Mouse (Mus musculus): Measurements from ENCODE around the gene Clec2e.
"Not testable (repeated sequence)": the region's sequence is repeated elsewhere in the genome, so short reads cannot be mapped to it uniquely, and the experiment has no call there.

Clec2e gene

DNA sequence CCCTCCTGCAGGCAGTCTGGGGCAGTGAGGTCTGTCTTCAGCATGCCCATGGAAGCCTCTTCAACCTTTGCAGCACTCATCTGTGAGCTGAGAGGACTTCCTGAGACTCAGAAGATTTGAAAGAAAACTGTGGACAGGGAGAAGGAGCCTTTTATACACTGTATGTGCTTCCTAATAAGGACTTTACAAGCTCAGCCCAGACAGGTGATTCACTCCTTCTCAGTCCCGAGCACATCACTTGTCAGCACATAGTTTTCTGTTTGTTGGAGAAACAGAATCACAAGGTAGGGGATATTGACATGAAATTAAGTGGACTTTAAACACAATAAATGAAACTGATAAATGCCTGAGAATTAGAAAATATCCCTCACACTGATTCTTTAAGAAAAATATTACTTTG is at the start of gene Clec2e:
Gene Clec2e, minus strand, starts transcription at position 120 of the 400 bp plus-strand sequence.
- DNase-seq (ENCODE audit: low read depth) = not testable (repeated sequence)

DNA sequence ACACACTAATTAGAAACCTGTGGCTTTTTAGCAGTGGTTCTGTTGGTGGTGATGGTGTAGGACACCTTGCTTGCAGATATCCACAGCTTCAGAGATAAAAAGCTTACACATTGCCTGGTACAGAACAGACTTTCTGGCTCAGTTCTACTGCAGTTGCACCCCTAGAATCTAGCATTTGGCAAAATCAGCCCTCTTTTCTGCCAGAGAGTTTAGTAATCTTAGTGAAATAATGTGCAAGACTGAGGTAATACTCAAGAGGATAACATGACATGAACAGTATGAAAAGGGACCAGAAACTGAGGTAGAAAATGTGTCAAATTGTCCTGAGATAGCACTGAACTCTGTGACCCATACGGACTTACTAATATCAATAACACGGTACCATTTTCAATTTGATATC is 46.1 kb upstream of the Clec2e start:
- DNase-seq (ENCODE audit: low read depth) = no peak

DNA sequence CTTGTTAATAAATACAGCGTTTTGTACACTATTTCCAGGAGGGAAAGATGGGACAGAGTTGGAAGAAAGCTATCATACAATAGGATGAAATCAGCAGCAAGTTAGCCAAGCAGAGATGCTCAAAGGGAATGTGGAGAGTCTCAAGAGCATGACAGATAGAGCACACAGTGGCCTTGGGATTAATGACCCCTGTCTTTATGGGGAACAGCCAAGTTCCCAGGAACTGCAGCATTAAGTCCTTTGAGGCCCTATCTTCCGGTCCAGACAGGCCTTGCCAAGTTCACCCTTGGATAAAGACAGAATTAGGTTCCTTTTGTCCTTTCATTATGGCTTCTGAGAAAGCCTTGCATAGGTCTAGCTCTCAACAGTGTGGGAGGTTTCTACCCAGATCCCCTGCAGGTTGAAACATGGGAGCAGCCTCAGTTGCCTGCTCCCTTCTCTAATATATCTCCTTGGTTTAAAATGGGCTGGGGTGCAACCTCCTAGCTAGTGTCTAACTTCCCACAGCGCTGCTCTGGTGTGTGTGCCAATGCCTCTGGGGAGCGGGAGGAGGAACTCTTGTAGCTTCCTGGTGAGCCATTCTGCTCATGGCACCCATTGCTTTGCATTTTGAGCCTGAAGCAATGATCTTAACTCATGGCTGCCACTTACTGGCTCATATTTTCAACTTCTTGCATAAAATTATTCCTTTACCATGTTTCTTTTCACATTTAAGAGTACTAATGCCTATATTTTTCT is 32.1 kb upstream of the Clec2e start:
- no peak for DNase-seq (ENCODE audit: low read depth)

DNA sequence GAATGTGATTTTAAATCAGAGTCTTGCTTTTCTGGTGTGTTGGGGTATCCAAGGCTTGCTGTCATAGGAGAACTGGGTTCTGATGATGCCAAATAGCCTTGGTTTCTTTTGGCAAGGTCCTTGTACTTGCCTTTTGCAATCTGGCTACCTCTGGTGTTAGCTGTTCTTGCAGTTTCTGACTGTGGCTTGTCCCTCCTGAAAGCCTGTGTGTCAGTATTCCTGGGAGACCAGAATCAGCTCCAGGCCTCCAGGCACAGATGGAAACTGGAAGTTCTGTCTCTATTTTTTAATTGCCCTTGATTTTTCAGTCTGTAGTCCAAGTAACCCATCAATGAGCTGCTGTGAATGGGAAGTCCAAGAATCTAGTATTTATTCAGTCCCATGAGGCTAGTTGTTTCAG is 26.1 kb upstream of the Clec2e start:
- DNase-seq (ENCODE audit: low read depth) = no peak

DNA sequence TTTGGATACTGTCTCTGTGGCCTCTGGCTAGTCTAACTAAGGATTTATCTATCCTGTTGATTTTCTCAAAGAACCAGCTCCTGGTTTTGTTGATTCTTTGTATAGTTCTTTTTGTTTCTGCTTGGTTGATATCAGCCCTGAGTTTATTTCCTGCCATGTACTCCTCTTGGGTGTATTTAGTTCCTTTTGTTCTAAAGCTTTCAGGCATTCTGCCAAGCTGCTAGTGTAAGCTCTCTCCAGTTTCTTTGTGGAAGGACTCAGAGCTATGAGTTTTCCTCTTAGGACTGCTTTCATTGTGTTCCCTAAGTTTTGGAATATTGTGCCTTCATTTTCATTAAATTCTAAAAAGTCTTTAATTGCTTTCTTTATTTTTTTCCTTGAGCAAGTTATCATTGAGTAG is 23.8 kb upstream of the Clec2e start:
- DNase-seq (ENCODE audit: low read depth) = not testable (repeated sequence)

DNA sequence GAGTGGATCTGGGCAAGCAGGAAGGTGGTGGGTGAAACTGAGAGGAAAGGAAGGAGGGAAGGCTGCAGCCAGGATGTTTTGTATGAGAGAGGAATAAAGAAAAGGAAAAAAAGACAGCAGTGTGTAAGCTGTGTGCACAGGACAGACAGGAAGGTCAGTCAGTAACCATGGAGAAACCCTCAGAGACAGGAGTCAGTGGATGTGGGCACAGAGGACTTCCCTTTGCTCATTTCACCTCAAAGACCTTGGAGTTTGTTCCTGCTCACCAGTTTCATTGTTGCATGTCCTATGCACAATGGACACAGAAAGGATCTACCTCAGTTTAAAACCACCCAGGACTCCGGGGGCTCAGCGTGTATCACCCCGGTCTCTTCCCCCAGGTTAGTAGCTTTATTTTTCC is 15.5 kb upstream of the Clec2e start:
- DNase-seq (ENCODE audit: low read depth) = no peak

DNA sequence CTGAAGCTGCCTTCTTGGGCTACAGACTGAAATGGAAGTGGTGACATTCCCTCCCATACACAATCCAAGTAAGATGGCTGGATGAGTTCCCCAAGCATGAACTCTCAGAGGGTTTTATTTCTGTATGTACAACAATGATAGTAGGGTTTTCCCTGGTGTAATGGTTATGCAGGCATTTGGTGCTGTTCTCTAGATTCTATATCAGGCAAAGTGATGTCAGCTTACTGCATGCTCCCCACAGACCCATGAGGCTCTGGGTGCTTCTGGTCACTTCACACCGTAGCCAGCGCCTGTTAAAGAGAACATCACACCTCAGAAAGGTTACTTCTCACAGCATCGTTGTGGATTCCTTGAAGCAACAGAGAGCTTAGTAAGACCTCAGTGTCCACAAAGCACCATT is 13.5 kb upstream of the Clec2e start:
- DNase-seq (ENCODE audit: low read depth) = not testable (repeated sequence)

DNA sequence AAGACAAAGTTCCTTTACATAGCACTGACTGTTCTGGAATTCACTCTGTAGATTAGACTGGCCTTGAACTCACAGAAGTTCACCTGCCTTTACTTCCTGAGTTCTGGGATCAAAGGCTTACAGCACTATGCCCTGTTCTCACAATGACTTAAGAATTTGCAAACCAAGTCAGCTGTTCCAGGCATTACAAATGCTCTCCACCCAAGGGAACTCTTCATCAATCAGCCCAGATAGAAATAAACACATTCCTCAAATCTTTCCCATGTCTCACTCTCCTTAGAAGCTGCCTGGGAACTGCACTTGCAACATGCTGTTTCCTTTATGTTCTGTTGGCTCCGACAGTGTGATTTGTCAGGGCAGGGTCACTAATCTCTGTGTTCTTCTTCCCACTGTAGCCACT is 13.1 kb upstream of the Clec2e start:
- DNase-seq (ENCODE audit: low read depth) = no peak

DNA sequence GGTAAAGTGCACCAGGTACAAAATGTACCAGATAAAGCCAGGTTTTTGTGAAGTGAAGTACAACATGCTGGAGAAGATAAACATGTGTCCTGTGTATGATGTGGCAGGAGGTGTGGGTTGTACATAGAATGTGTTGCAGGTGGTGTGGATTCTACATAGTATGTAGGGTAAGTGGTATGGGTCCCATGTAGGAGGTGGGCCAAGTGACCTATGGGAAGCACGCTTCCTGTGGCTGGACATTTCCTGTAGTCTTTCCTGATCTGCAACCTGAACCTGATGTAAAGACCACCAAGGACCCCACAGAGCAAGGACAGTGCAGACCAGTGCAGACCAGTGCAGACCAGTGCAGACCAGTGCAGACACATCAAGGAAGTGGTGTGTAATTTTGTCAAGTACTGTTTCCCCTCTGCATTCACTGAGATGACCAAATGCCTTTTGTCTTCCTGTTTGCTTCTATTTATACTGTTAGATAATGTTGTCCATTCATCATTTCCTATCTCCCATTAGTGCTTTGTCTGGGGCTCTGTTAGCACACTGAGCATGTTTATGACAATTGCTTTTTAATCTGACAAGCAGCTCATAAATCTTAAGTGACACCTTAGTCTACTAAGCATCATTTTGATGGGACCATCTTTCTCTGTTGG is 12.4 kb upstream of the Clec2e start:
- DNase-seq (ENCODE audit: low read depth) = no peak

DNA sequence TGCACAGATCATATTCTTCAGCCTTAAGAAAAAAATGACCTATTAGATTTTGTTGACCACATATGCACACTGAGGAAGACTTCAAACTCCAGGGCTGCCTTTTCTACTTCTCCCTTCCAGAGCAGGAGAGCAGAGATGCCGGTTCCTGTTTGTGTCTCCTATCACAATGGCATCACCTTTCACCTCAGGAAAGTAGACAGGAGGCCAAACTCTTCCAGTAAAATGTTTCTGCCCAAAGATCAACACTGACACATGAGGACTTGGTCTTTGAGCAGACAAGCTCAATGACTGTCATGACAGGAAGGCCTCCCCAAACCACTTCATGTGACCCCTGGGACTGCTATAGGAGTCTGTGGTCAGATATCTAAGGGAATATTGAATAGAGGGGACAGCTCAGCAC is 11.8 kb upstream of the Clec2e start:
- DNase-seq (ENCODE audit: low read depth) = no peak

DNA sequence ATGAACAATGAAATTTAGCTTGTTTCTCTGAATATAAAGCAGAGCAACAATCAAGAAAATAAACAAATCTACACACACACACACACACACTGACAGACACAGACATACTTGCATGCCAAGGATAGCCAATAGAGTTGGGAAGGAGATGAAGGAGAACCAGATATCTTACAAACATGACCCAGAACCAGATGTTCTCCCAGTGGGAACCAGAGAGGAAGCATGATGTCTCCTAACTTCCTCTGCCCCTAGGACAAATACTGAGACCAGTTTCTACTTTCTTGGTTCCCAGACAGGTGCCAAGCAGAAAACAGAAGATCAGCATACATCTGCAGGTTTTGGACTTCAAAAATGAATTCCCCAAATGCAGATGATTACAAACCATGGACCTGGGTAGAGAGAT is 7.2 kb upstream of the Clec2e start:
- DNase-seq (ENCODE audit: low read depth) = no peak

DNA sequence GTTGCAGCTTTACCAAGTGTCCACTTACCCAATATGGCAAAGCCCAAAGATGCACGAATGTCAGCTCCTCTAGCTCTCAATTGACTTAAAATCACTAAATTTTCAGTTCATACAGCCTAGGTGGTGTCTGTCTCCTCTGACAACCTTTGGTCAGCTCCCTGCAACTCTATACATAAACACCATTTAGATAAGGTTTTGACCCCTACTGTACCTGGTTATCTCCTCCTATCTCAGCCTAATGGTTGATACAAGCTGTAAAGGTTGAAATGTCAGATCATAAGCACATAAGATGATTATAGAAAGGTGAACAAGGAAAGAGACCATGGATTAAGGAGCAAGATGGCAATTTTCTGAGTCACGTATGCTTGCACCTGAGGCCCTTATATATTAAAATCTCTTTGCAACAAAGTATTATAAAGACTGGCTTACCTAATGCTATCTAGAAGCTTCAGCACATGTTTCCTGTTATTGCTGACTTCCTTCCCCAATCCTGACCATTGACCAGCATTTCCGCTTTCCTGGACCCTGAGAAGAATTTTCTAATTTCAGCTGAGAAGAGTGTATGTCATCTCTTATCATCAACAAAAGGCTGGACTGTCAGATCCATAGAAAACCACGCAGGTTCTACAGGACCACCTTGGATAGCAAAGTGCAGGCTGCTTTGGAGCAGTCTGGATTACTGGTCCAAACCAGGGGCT is 2.3 kb upstream of the Clec2e start:
- DNase-seq (ENCODE audit: low read depth) = no peak

DNA sequence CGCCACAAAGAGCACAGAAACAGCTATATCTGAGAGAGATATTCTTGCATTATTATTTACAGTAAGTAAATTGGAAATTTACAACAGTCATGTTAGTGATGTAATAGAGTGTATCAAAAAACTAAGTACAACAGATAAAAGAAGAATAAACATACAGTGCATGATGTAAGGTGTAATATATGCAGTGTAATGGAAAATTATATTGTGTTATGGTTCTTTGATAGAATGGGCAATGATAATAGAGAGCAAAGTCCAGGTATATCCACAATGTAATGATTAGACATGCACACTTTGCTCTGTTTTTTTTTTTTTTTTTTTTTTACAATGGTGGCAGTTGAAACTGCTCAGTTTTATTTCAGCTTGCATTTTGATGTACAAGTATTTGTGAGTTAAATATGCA is 891 bp upstream of the Clec2e start:
- no peak for DNase-seq (ENCODE audit: low read depth)

DNA sequence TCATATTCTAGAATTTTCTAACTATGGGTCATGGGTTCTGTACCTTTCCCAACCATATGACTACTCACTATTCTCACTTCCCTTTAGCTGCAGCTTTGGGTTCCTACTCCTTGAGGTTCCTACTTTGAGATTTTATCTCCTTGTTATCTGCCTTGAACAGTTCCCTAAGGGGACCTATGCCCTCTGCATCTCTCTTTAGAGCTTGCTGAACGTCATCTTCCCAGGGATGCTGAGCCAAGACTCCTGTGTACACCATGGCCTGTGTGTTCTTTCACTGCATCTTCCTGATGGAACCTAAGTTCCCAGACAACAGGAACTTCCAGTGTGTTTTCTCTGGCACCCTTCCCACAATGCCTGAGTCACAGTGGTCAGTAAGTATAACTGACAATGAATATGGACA is 2.8 kb downstream of the Clec2e start:
- no peak for DNase-seq (ENCODE audit: low read depth)

DNA sequence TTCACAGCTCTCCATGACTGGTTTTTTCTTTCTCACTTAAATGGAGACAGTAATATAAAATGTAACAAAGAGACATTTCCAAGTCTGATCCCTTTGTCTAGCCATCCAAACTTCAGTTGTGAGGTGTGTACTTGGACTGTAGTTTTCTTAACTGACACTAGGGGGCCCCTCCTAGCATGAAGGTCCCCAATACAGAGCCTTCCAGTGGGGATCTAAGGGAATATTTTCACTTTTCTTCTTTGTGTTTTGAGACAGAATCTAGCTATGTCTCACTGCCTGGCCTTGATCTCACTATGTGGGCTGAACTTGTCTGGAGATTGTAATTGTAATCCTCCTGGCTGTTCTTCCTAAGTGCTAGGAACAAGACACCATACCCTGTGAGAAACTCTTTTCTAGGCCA is 5.5 kb downstream of the Clec2e start:
- no peak for DNase-seq (ENCODE audit: low read depth)

DNA sequence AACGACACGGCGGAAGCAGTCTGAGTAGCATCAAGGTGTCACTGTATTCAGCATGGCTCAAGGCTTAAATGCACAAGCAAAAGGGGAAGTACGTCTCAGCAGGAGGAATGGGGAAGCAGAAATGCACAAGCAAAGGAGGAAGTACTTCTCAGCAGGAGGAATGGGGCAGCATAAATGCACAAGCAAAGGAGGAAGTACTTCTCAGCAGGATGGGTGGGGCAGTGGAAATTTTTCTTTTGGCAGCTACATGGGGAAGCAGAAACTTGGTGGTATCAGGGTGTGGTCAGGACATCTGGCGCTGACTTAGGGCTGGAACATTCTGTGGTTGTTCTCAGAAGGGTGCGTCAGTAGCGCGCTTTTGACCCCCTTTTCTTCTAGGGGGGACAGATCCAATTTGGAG is 12.1 kb downstream of the Clec2e start:
- DNase-seq (ENCODE audit: low read depth) = not testable (repeated sequence)

DNA sequence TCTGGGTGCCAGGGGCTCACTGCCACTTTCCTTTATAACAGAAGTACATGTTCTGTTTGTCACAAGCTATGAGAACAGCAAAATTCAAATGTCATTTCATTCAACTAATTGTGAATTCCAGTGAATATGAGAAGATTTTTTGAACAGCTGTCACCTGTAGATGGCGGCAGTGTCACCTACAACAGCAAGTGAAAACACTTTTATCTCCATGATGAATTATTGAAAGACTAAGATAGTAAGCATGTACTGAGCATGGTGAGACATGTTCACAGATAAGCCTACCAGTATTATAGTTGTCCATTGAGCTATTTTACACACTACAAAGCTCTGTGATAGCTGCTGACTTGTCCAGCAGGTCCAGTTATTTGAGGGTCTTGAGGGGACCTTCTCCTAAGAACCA is 12.6 kb downstream of the Clec2e start:
- no peak for DNase-seq (ENCODE audit: low read depth)

DNA sequence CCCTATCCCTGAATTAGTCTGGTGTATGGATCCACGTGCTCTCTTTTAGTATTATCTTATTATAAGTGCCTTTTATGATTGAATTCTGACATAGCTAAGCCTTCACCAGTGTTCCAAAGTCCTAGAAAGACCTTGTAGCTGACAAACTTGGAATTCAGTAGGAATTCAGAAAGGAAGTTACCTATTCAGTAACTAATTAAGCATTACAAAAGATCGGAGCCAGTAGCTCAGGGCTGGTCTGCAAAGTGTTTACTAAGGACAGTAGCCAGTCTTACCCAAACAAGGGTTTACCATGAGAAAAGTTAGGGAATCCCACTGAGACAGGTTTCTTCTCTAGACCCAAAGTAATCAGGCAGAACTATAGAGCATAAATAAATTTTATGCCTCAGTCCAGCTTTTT is 14.7 kb downstream of the Clec2e start:
- not testable (repeated sequence) for DNase-seq (ENCODE audit: low read depth)

DNA sequence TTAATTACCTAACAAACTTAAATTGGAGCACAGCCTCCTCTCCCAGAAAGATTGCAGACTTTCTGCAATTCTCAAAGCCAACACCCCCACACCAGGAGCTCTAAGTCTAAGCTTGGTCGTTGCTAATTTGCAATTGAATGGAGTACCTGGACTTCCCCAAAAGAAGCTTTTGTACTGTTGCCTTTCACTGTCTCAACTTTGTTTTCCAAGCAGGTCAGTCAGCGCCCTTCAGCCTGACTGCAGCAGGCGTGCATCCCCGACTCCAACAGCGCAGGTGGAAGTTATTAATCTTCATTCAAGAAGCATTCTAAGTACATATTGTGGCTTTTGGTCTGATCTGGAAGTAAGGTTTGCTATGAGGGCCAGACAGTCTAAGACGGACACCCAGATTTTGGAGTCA is 15.6 kb downstream of the Clec2e start:
- DNase-seq (ENCODE audit: low read depth) = no peak

DNA sequence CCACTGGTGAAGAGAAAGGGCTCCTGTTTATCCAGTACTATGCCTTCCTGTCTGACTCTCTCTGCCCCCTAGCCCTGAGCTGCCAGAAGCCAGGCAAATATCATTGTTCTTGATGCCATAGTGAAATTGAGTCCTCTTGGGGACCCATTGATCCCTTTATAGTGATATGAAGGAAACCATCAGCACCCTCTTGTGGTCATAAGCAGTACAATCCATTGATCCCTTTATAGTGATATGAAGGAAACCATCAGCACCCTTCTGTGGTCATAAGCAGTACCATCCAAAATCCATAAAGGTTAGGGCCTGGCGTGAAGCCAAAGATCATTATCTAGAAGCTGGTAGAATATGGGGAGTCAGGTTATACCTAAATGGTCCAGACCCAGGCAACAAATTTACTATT is 33.7 kb downstream of the Clec2e start:
- DNase-seq (ENCODE audit: low read depth) = no peak

DNA sequence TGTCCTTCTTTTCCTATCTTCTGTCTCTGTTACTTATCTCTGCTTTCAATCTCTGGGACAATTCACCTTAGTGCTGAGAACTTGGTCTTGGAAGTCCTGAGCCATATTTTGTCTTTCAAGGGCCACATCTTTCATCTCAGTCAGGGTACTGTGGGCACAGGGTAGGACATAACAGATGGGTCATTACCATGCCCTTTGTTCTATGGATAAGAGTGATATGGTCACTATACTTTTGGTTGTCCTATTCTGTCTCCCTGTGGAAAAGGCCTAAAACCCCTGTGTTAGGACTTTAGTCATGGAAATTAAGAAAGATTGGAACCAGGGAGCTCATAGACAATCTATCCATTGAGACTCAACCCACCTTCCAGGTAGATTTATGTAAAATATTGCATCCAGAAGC is 34.2 kb downstream of the Clec2e start:
- DNase-seq (ENCODE audit: low read depth) = no peak

DNA sequence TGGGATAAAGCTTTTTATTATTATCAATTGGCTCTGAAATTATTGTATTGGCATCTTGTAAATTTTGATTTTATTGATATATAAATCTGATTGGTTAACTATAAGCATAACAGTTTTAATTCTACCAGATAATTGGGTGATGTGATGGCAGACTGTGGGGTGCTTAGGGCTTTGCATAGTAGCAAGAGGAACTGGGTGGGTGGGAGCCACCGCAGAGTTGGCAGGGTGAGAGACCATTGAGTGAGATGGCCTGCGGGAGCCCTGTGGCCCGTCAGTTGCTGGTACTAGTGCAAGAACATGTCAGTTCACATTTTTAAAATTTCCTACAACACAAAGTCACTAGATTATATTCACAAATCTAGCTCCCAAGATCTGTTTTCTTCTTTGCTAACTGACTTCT is 34.9 kb downstream of the Clec2e start:
- no peak for DNase-seq (ENCODE audit: low read depth)

DNA sequence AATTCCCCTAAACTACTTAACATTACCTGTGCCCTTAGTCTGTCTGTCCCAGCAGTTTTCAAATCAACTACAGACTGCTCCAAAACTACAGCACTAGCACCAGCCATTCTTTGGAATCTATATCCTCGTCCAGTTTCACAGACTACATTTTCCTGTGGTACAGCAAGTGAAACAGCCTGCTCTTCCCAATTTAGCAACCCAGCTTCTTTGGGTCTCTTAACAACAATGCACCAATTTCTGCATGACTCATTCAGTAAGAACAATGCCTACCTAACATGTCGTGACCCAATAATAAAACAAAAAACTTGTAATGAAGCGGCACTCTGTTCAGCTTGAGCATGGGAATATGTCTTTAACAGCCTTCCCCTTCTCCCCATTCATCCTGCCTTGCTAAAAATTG is 35.3 kb downstream of the Clec2e start:
- DNase-seq (ENCODE audit: low read depth) = no peak

Data from c-Kit-positive CD71-negative TER-119-negative erythroid progenitor cells, embryonic 14.5 days (primary cell).